Mouse (Mus musculus) cortical plate, adult 2 months (tissue): ENCODE results near the gene Ewsr1.

Experiments used
- CTCF ChIP-seq: fragments of 200-500 bp; IDR thresholded peaks from 2 replicates; pipeline ENCODE4 v1.5.1; 2011; ENCODE audit warnings: mild to moderate bottlenecking, control low read depth, low read length; ENCODE audit not compliant: insufficient read depth; ENCODE audit errors: extremely low read depth
- POLR2A ChIP-seq: fragments of 200-500 bp; IDR thresholded peaks from 2 replicates; pipeline ENCODE4 v1.6.1; 2011; ENCODE audit warnings: mild to moderate bottlenecking, low read length, control low read depth; ENCODE audit not compliant: insufficient read depth; ENCODE audit errors: extremely low read depth

- no peak for TF ChIP-seq CTCF
- no peak for TF ChIP-seq POLR2A
Measured at GRCm38 (mm10) chr11:5054874-5055273, 44.2 kb downstream of the Ewsr1 start.
